Mouse (Mus musculus) induced T-regulatory cell, adult 2 months (primary cell): Measurements from ENCODE around the gene Macc1.

Experiments
- DNase-seq: peaks from one replicate; pipeline ENCODE4 v3.0.0-alpha.2; 2012; ENCODE audit warnings: low read depth

The Macc1 gene

DNA sequence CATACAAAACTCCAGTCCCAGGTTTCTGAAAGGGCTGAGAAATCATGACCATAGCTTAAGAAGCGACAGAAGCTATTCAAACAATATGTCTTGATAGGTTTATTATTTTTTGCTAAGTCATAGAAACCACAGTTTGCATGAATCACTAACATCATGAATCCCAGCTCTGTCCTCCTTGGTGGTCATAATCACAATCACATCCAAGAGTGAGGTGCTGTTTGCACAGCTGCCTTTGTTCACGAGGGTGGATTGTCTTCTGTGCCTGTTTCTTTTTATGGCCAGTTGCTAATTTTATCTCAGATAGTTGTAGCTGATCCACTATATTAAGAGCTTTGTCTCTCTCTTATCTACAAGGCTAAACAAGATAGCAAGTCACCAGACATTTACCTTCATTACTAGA is 72.6 kb downstream of the Macc1 start:
- DNase-seq: no peak

DNA sequence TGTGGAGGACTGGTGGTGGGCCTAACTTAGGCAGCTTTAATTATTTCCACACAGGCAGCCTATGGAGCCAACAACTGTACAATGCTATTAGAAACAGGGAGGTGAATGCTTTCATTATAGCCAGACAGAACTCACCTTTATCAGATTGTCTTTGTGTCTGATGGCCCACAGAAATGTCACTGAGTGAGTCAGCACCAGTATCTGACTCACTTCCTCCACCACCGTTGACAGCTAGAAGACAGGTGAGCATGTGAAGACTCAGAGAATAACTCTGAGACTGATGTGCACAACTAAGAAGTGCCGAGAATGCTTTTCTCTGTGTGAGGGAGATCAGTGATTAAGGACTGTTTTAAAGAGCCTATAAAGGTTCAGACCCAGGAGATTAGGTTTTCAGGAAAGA is 73.9 kb downstream of the Macc1 start:
- peak; percentile 30 for DNase-seq

DNA sequence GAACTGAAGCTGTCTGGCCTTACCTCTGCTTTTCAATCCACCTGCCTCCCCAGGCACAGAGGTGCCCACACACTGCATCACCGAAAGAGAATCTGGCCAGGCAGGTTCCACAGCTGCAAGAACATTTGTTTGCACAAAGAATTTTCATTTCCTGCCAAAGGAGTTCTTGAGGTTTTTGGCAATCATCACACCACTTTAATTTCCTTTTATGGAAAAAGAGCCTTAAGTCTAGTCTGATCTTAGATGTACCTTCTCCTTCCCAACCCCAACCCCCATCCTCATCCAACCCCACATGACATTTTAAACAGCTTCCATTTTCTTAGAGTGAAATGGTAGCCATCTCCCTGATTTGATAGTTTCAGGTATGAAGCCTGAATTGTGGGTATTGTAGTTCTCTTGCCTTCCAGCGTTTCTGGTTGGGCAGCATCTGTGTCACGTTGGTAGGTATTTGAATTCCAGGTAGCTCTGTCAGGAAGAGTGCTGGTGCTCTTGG is 76.2 kb downstream of the Macc1 start:
- no peak for DNase-seq

DNA sequence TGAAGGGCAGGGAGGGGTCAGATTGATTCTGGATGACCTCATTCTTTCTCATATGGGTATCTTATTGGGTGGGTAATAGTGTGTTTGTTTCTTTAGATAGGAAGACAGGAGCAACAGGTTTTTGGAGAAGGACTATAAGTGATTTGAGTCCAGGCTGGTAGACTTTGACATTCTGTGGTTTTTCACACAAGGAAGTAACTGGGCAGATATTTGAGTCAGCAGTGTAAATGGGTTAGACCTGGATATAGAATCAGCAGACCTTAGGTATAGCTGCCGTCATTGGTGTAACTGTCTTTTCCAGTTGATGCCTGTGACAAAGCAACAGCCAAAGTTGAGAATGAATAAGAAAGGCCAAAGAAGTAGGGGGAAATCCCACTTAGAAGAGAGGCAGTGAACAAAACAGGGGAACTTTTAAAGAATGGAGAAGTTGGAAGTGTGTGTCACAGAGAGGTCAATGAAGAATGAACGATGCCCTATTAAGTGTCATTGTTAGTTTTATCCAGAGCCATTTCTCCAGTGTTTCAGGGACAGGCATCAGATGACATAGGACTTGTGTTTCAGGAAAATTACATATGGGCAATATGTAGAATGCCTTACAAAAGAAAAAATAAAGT is 84.1 kb downstream of the Macc1 start:
- no peak for DNase-seq

DNA sequence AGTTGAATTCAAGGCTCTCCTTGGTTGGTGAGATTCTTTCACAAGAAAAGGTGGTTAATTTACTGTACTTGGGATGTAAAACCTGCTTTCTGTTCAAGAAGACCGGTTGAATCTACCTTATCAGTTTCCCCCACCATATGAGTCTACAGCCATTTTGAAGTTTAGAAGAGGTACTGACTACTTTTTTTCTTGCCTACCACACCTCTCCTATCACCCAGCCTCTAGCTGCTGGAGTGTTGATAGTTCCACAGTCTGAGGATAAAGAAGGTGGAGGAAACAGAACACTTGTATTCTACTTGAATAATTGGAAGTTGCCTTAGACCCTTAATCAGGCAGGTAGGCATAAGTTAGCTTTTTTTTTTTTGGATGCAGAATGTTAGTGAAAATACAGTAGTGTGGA is 88.2 kb downstream of the Macc1 start:
- no peak for DNase-seq

DNA sequence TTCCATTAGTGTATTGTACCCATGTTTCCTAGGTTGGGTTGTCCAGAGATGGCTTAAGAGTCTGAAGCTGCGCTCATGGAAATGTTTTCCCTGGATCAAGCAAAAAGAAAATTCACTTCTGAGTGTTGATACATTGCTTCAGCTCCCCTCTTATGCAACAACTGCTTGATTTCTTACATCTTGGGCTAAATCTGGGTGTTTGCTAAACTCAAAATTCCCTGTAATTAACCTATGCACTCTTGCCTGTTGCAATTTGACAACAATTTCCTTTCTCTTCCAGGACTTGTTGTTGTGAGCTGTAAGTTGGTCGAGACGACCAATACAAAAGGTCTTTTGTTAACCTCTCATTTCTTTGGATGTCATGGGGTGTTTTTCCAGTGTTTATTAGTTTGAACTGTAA is 88.7 kb downstream of the Macc1 start:
- no peak for DNase-seq

DNA sequence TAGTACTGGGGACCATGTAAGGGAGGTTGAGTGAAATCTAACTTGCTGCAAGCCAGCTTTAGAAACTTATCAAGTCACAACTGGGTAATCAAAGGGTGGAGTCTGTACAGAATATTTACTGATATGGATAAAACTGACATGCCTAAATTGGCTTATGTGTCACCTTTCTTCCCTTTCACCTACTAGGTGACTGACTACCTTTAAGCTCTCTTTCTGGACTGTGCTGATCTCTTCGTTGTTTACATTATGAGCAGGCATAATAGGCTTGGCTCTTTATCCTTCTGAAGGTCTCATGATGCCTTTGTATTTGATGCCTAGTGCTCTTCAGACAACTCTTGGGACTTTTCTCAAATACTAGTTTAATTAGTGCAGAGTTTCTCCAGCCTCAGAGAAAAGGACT is 90.7 kb downstream of the Macc1 start:
- DNase-seq: no peak

DNA sequence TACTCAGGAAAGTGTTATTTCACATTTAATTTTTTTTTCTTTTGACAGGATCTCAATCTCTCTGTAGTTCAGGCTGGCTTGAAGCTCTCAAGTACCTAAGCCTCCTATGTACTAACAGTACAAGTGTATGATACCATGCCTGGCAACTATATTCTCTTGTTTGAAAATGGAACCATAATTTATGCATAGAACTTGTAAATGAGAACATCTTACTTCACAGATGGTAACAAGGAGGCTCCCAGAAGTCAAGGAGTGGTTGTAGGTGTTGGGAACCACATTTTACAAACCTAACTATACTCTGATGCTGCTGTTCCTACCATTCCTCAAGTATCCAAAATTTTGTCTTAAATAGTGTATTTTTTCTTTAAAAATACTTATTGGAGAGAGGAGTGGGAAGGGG is 96.5 kb downstream of the Macc1 start:
- no peak for DNase-seq

DNA sequence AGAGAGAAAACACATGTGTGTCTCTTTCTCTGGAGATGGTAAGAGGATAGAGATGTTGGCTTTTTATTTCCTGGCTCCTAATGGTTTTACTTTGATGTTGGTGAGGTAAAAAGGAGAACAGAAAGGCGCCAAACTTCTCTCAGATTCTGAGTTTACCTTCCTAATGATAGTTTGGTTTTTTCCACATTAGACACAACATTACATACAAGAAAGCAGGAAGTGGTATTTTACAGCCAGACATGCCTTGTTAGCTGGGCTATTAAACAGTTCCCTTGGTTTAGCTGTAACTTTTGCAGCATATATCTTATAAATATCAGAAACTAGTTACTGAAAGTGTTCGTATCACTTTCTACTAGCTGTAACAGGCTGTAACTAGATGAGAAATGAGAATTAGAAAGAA is 96.9 kb downstream of the Macc1 start:
- no peak for DNase-seq

DNA sequence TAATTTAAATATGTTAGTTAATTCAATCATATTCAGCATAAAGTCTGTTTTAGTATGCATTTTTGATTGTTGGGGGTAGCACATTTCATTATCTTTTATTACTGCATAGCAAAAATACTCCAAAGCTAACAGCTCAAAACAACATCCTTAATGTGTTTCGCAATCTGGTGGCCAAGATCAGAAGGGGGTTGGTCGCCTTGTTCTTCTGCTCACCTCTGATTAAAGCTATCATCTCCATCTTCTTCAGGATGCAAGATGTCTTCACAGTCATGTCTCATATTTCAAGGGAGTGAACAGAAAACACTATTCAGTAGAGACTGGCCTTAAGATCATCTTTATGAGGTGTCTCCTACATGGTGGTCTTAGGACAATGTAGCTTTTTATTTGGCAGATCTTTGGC is 97.9 kb downstream of the Macc1 start:
- no peak for DNase-seq

DNA sequence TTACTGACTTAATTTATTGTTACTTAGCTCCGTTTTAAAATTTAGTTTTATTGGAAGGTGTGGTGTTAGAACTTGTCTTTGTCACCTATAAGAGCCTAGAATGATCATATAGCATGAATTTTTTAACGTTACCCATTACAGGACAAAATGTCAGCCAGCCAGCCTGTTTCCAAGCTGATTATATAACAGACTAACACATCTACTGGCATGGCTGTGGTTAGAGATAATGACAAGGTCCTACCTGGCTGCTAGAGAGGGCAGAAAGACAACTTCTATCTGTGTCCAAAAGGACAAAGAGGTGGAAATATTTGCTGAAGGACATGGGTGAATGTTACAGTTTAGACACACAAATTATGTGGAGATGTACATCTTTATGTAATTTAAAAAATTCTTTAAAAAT is 101.8 kb downstream of the Macc1 start:
- no peak for DNase-seq

DNA sequence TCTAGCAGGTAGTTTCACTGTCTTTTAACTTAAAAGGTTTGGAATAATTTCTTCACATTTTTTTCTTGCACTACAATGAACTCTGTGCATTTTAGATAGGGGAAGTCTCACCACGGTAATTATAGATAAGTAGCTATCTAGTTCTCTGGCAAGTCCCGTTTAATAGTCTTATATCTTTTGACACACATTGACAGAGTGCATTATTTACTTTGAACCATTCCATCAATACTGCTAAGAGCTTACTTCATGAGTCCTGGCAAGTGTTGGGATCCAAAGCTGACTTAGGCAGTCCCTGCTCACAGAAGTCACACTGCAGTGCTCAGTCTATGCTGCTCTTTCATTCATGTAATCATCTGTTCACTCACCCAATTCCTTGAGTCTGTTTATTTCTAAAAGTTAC is 111.7 kb downstream of the Macc1 start:
- DNase-seq: no peak

DNA sequence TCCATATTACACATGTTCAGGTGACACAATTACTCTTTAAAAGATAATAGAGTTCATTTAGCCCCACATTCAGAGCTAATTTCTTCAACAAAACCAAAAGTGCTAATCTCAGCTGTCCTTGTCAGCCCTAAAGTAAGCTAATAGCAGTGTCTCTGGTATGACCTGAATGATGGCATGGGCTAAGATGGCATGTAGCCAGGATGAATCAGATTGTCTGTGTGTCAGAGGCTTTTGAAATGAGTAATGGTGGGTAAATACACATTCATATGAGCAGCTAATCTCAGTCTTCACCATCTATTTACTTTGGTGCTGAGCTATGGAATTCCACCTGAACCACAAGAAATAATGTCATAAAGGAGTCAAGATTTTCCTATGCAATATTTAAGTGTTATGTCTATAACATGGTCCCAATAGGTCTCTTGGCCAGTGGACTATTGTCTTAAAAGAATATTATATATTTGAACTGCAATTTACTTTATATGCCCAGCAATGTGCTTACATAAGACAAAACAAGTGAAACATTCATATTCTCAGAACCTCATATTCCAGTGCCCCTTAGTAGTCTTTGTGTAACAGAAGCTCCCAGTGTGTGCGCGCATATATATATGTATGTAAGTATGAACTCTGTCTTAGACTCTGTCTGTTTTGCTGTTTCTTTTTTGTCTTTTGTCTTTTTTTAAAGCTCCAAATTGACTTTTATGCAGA is 112.3 kb downstream of the Macc1 start:
- DNase-seq: no peak

DNA sequence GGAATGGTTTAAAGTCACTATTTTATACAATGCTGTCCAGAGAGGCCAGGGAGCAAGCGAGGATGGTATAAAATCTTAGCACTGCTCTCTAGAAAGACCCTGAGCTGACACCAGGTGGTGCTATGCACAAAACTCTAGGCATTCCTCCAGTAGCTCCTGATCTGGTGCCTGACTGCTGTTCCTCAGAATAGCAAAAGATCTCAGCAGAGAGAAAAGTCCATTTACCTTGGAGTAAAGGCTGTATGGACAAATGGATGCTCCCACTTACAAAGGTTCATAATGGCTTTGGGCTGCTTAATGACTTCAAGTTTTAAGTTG is 112.8 kb downstream of the Macc1 start:
- DNase-seq: peak; percentile 25

DNA sequence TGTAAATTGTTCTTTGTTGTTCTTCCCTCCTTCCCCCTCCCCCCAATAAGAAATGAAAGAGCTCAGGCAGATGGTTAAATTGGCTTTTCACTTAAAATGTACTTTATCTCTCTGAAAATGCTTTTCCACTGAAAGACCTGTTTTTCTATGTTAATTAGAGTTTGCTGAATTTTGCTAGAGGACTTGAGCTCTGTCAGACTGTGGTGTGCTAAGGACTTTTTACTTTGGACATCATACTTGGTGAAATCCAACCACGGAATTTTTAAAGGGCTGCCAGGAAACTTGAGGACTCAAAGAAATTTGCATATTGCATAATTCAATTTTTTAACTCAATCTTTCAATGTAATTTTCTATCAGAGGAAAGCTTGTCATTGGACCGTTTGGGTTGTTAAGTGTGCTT is 126.7 kb downstream of the Macc1 start:
- DNase-seq: no peak

DNA sequence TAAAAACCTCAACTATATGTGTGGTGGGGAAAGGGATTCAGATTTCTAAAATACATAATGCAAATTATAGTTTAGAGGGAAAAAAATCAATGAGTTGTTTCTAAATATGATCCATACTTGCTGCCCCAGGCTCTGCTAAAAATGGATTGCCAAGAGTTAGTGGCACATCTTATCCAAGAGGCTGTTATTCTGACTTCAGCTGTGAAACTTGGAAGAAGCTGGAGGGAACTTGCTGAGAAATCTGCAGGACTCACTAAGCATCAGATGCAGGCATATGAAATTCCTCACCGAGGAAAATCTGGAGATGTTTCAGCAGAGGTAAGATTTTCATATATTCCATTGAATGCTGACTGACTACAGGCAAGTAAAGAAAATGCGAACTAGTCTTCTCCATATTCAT is 136.0 kb downstream of the Macc1 start:
- DNase-seq: no peak

DNA sequence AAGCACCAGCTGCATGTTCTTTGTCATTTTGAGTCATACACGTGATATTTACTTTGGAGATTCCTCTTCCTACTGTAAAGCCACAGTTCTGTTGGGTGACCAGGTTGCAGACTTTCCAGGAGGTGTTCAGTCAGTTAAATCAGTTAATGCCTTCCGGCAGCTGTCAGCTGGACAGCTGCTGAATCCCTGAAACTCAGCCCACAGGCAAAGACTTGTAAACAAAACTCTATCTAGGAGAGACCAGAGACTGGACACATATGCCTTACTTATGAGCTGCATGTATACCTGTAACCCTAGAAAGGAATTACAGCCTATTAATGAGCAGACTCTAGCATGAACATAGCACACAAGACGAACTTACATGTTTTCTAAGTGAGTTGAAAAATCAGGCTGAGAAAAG is 137.2 kb downstream of the Macc1 start:
- no peak for DNase-seq

DNA sequence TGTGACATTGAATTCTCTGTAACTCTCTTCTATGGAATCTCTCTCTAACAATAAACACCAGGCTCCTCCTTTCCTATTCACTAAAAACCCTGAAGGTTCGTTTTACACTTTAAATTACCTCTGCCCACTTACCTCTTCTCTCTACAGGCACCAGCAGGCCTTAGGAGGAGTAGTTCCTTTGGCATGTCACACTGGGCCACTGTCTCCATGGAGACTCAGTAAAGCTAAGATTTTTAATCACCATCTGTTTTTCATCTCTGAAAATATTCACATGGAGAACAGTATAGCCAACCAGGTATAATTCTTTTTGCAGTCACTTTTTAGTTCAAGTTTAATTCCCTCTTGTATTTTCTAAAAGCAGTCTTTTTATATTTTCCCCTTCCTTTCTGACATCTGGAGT is 140.0 kb downstream of the Macc1 start:
- DNase-seq: no peak

DNA sequence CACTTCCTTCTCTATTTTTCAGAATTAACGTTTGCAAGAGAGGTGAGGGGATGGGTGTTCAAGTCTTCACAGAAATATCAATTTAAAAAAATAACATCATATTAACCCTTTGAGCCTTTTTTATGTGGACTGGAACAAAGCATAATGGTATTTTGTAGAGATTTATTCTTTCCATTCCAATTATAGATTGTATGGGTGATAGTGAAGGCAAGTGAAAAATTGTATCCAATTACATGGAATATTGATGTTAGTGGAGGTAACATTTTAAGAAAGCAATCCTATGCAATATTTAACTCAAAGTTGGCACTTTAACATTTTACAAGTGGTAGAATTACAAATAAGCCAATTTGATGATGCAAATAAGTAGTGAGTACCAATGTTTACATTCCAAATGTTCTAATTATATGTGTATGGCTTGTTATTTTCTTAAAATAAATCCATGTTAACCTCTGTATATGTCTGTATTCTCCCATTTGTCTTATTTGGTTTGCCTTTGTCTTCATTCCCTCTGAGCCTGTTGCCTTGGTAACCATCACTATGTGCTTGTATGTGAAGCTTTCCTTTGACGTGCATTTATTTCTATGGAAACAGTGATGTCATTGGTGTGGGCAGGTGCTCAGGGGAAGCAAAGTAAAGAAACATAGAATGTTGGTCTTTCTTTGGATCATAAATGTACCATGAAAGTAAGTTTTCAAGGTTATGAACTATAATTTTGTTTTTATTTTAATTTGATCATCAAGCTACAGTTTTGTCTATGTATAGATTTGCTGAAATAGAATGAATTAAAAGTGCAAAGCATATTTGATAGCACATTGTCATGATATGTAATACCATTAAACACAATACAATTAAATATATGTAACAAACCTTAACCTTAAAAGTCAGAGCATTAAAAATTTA is 150.2 kb downstream of the Macc1 start:
- DNase-seq: no peak

DNA sequence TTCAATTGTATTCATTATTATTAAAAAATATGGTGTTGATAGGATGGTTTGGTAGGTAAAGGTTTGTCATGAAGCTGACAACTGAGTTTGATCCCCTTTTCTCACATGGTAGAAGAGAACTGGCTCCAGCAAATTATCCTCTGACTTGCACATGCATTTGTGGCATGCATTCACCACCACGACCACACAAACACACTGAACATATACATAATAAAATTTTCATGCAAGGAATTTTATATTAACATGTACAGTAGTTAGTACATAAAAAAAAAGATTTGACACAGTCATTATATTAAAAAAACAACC is 150.8 kb downstream of the Macc1 start:
- no peak for DNase-seq

DNA sequence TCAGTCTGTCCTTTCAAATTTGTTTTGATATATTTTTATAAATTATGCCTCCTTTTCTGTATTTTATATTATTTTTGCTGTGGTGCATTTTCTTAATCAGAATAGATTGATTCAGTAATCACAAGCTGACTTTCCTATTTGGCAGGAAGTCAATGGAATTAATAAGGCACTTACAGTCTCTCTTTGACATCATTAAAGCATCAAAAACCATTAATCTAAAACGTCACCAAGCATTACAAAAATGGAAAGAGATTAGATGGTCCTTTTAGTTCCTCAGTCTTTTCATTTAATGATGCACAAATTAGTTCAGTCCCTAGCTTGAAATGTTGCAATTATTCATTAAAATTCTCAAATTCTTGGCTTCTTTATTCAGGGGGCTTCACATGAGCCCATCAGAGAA is 153.6 kb downstream of the Macc1 start:
- no peak for DNase-seq

DNA sequence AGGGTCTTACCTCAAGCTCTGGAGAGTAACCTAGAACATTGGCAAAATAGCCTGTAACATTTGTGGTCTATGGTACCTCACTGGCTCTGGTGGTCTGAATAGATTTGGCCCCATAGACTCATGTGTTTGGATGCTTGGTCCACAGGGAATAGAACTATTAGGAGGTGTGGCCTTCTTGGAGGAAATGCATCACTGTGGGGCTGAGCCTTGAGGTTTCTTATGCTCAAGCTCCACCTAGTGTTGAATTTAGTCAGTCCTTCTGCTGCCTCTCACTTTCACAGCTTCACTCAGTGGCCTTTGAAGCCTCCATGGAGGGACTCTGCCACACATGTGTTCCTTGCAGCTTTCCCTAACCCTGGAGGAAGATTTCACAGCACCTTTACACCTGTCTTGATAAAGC is 156.2 kb downstream of the Macc1 start:
- DNase-seq: peak; percentile 39

DNA sequence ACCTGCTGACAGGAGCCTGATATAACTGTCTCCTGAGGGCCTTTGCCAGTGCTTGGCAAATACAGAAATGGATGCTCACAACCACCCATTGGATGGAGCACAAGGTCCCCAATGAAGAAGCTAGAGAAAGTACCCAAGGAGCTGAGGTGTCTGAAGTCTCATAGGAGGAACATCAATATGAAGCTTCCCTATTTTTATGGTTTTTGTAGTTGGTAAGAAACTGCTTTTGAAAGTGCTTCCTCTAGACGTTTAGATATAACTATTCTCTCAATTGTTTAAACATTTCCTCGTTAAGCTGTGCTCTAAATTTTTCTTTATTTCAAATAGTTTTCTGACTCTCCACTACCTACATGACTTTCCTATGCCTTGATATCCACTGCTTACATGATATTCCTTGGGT is 169.2 kb downstream of the Macc1 start:
- DNase-seq: no peak
